Mouse (Mus musculus) ovary, postnatal 10 days (tissue): Measurements from ENCODE around the gene Slc25a35.
"Not testable (repeated sequence)": the region's sequence is repeated elsewhere in the genome, so short reads cannot be mapped to it uniquely, and the experiment has no call there.

ENCODE experiments used
- DNase-seq: peaks from one replicate; pipeline ENCODE4 v3.0.0; 2022; ENCODE audit warnings: low spot score

Gene Slc25a35

GRCm38 (mm10) chr11:69008182-69009121 is 40.5 kb downstream of the Slc25a35 start, which contains the start of gene Pfas:
Pfas (minus strand) TSS chr11:69008460.
- peak; percentile 83 for DNase-seq

GRCm38 (mm10) chr11:69009508-69009907 is 41.6 kb downstream of the Slc25a35 start:
- no peak for DNase-seq

- no peak for DNase-seq
Observed at GRCm38 (mm10) chr11:69010400-69011323, 42.7 kb downstream of the Slc25a35 start.

GRCm38 (mm10) chr11:69011445-69011844 is 43.5 kb downstream of the Slc25a35 start:
- not testable (repeated sequence) for DNase-seq

GRCm38 (mm10) chr11:69012071-69012601 is 44.2 kb downstream of the Slc25a35 start:
- peak; percentile 49 for DNase-seq

- peak; percentile 73 for DNase-seq
Observed at GRCm38 (mm10) chr11:69015644-69016441, 47.9 kb downstream of the Slc25a35 start, which contains the start of gene Ctc1. Ctc1 (plus strand) TSS chr11:69015911.

GRCm38 (mm10) chr11:69016755-69017154 is 48.8 kb downstream of the Slc25a35 start:
- no peak for DNase-seq

- no peak for DNase-seq
Observed at GRCm38 (mm10) chr11:69020691-69021090, 52.8 kb downstream of the Slc25a35 start.
